Mouse (Mus musculus): Measurements from ENCODE around the gene Ctbs.

DNA sequence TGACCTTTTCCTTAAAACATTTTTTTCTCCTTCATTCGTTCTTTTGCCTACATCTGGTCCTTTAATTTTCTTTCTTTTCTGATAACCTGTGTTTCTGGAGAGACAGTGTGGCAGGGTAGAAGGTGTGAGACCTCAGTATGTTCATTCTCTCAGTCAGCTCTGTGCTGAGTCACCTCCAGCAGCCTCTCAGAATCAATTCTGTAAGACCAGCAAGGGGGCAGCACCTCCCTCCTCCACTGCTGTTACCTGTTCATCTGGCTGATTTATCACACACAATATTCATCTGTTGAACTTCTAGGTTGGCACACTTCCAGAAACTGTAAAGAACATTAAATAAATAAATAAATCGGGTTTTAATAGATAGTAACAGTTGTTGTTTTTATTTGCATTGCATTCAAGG, 13.3 kb downstream of the Ctbs start:
- TF ChIP-seq CTCF (IDR thresholded peaks at IDR 0.05) (peak; percentile 29), EP300 (IDR thresholded peaks at IDR 0.05) (no peak)
